Mouse (Mus musculus) hindbrain, embryonic 13.5 days (tissue): ENCODE measurements around the gene Ss18l2. TPM values are rescaled to one million over a fixed set of nuclear protein-coding genes. Genes with fewer than 3 reads are reported as not detected.

Experiments used
- ATAC-seq: fragments of 200-750 bp; cut with Nextera tagmentation; 2 replicates; pipeline ENCODE4 v1.8.0; 2017; ENCODE audit warnings: moderate TSS enrichment; ENCODE audit not compliant: low FRiP score
- H3K27ac ChIP-seq: fragments of 300-500 bp; sonication (generic); 2 replicates; pipeline ENCODE4 v1.5.1; 2015; ENCODE audit warnings: inconsistent platforms, mild to moderate bottlenecking, moderate library complexity
- H3K27me3 ChIP-seq: fragments of 300-500 bp; sonication (generic); 2 replicates; pipeline ENCODE4 v1.6.1; 2015; ENCODE audit warnings: mild to moderate bottlenecking, inconsistent platforms
- H3K36me3 ChIP-seq: fragments of 300-500 bp; sonication (generic); 2 replicates; pipeline ENCODE4 v1.6.1; 2015; ENCODE audit warnings: mild to moderate bottlenecking, inconsistent platforms
- H3K4me1 ChIP-seq: fragments of 300-500 bp; sonication (generic); replicated peaks from 2 replicates; pipeline ENCODE4 v1.6.1; 2015; ENCODE audit warnings: inconsistent platforms
- H3K4me2 ChIP-seq: fragments of 300-500 bp; sonication (generic); 2 replicates; pipeline ENCODE4 v1.6.1; 2015; ENCODE audit warnings: inconsistent platforms, mild to moderate bottlenecking, moderate library complexity
- H3K4me3 ChIP-seq: fragments of 300-500 bp; sonication (generic); 2 replicates; pipeline ENCODE4 v1.5.1; 2015; ENCODE audit warnings: mild to moderate bottlenecking, inconsistent platforms
- H3K9ac ChIP-seq: fragments of 300-500 bp; sonication (generic); 2 replicates; pipeline ENCODE4 v1.6.1; 2015; ENCODE audit warnings: mild to moderate bottlenecking, inconsistent platforms
- H3K9me3 ChIP-seq: fragments of 300-500 bp; sonication (generic); 2 replicates; pipeline ENCODE4 v1.6.1; 2016; ENCODE audit warnings: inconsistent platforms
- WGBS: fragments of 180-500 bp; shearing (Covaris S2); methylation state at CpG from one replicate; pipeline ENCODE4 v1.1.7; 2015; 5-methylcytosine and 5-hydroxymethylcytosine counted together
- polyA plus RNA-seq: library from polyadenylated mRNA; unstranded; fragments of >200 nt; fragmentation: Nextera tagmentation; extraction: Ambion mirVana; gene quantifications from 2 replicates; pipeline ENCODE4 v1.2.1, GENCODE M21; 2015

Ss18l2 gene
- polyA plus RNA-seq, 1 experiment from 2014 or later: 166 TPM

- ATAC-seq: peak; percentile 95
- peak within 1 kb of the TSS; percentile 86 for H3K27ac ChIP-seq
- WGBS: 2% methylated on average over 64 of the region's 69 CpGs
- peaks cover 36% of the 10 kb centered on the region for H3K4me1 ChIP-seq
- H3K9ac ChIP-seq: peak within 1 kb of the TSS; percentile 88
- peak within 1 kb of the TSS; percentile 80 for H3K4me3 ChIP-seq
- H3K36me3 ChIP-seq: peaks cover 6% of the 10 kb centered on the region
- H3K4me2 ChIP-seq: peak within 1 kb of the TSS; percentile 94
- H3K27me3 ChIP-seq: 0 out of 2 replicates have a peak, but pooled peaks cover 4% of the 10 kb centered on the region
- H3K9me3 ChIP-seq: no peaks in the 10 kb centered on the region
Measured at GRCm38 (mm10) chr9:121704646-121705625, 5.2 kb upstream of the Ss18l2 start, which contains the start of gene Sec22c. Gene Sec22c, minus strand, starts transcription at chr9:121705490.

GRCm38 (mm10) chr9:121706029-121706675, 4.0 kb upstream of the Ss18l2 start:
- Histone ChIP-seq H3K4me1 (peaks cover 41% of the 10 kb centered on the region), H3K4me2 (peak overlapping the region; percentile 94; the same call in 1 of the 2 replicates), H3K9me3 (no peaks in the 10 kb centered on the region), H3K27ac (no peak overlapping the region), H3K36me3 (no peaks in the 10 kb centered on the region), H3K9ac (no peak overlapping the region), H3K4me3 (no peak overlapping the region), H3K27me3 (0 out of 2 replicates have a peak, but pooled peaks cover 4% of the 10 kb centered on the region)
- 81% methylated on average over 6 of the region's 6 CpGs for WGBS
- no peak for ATAC-seq

- no peak overlapping the region for H3K27ac ChIP-seq
- H3K4me3 ChIP-seq: no peak overlapping the region
- 69% methylated on average over 6 of the region's 6 CpGs for WGBS
- H3K4me1 ChIP-seq: peaks cover 50% of the 10 kb centered on the region
- H3K27me3 ChIP-seq: 0 out of 2 replicates have a peak, but pooled peaks cover 4% of the 10 kb centered on the region
- H3K36me3 ChIP-seq: peaks cover 5% of the 10 kb centered on the region
- no peak overlapping the region for H3K9ac ChIP-seq
- ATAC-seq: no peak
- H3K4me2 ChIP-seq: no peak overlapping the region
- H3K9me3 ChIP-seq: no peaks in the 10 kb centered on the region
Measured at GRCm38 (mm10) chr9:121707801-121708200, 2.3 kb upstream of the Ss18l2 start.

- H3K27ac ChIP-seq: no peak overlapping the region
- ATAC-seq: no peak
- peaks cover 40% of the 10 kb centered on the region for H3K4me1 ChIP-seq
- no peaks in the 10 kb centered on the region for H3K9me3 ChIP-seq
- H3K9ac ChIP-seq: 0 out of 2 replicates have a peak overlapping the region, but pooled peaks have one; percentile 8
- WGBS: 75% methylated on average over 7 of the region's 7 CpGs
- no peak overlapping the region for H3K4me3 ChIP-seq
- 0 out of 2 replicates have a peak, but pooled peaks cover 4% of the 10 kb centered on the region for H3K27me3 ChIP-seq
- no peak overlapping the region for H3K4me2 ChIP-seq
- H3K36me3 ChIP-seq: peaks cover 15% of the 10 kb centered on the region
Measured at GRCm38 (mm10) chr9:121708506-121709486, 1.3 kb upstream of the Ss18l2 start.

GRCm38 (mm10) chr9:121710584-121710975, 451 bp downstream of the Ss18l2 start:
- WGBS: under 1% methylated on average over 18 of the region's 18 CpGs
- Histone ChIP-seq H3K27ac (peak overlapping the region; percentile 97), H3K36me3 (peaks cover 17% of the 10 kb centered on the region), H3K9ac (peak overlapping the region; percentile 94), H3K4me3 (peak overlapping the region; percentile 91), H3K4me1 (peaks cover 28% of the 10 kb centered on the region), H3K9me3 (no peaks in the 10 kb centered on the region), H3K27me3 (0 out of 2 replicates have a peak, but pooled peaks cover 4% of the 10 kb centered on the region), H3K4me2 (peak overlapping the region; percentile 85)
- peak; percentile 46 for ATAC-seq

- no peak for ATAC-seq
- Histone ChIP-seq H3K9ac (no peak overlapping the region), H3K27ac (no peak overlapping the region), H3K4me3 (no peak overlapping the region), H3K9me3 (no peaks in the 10 kb centered on the region), H3K27me3 (no peaks in the 10 kb centered on the region), H3K4me1 (peaks cover 28% of the 10 kb centered on the region), H3K36me3 (peaks cover 24% of the 10 kb centered on the region), H3K4me2 (no peak overlapping the region)
- WGBS: 80% methylated on average over 2 of the region's 2 CpGs
Measured at GRCm38 (mm10) chr9:121717048-121717447, 6.9 kb downstream of the Ss18l2 start.

GRCm38 (mm10) chr9:121718070-121718705, 8.1 kb downstream of the Ss18l2 start:
- H3K4me3 ChIP-seq: peak overlapping the region; percentile 91

GRCm38 (mm10) chr9:121718792-121719318, 8.7 kb downstream of the Ss18l2 start, which contains the start of gene Nktr:
Gene Nktr, plus strand, starts transcription at chr9:121719169.
- peak; percentile 99 for ATAC-seq
- Histone ChIP-seq H3K27me3 (no peaks in the 10 kb centered on the region), H3K36me3 (peaks cover 8% of the 10 kb centered on the region; the same call in 1 of the 2 replicates), H3K4me3 (peak within 1 kb of the TSS; percentile 91), H3K4me1 (peaks cover 25% of the 10 kb centered on the region), H3K9ac (peak within 1 kb of the TSS; percentile 96), H3K27ac (peak within 1 kb of the TSS; percentile 97), H3K9me3 (no peaks in the 10 kb centered on the region), H3K4me2 (peak within 1 kb of the TSS; percentile 95)
- WGBS: under 1% methylated on average over 54 of the region's 61 CpGs

More at GRCm38 (mm10) chr9:121718070-121718705, 8.1 kb downstream of the Ss18l2 start:
- Histone ChIP-seq H3K9ac (peak overlapping the region; percentile 96), H3K4me2 (peak overlapping the region; percentile 59), H3K4me1 (peaks cover 23% of the 10 kb centered on the region), H3K36me3 (peaks cover 15% of the 10 kb centered on the region), H3K27me3 (no peaks in the 10 kb centered on the region), H3K9me3 (no peaks in the 10 kb centered on the region), H3K27ac (peak overlapping the region; percentile 97)
- 67% methylated on average over 15 of the region's 15 CpGs for WGBS
- ATAC-seq: peak; percentile 30

GRCm38 (mm10) chr9:121719347-121720331, 9.5 kb downstream of the Ss18l2 start:
- H3K27me3 ChIP-seq: no peaks in the 10 kb centered on the region
- WGBS: under 1% methylated on average over 63 of the region's 87 CpGs

GRCm38 (mm10) chr9:121740490-121740889, 30.4 kb downstream of the Ss18l2 start:
- Histone ChIP-seq H3K27me3 (no peaks in the 10 kb centered on the region), H3K4me2 (no peak overlapping the region), H3K4me3 (no peak overlapping the region), H3K36me3 (peaks cover 47% of the 10 kb centered on the region), H3K4me1 (no peaks in the 10 kb centered on the region), H3K9ac (no peak overlapping the region), H3K9me3 (no peaks in the 10 kb centered on the region), H3K27ac (no peak overlapping the region)
- no peak for ATAC-seq
- WGBS: 90% methylated on average over 6 of the region's 6 CpGs

More at GRCm38 (mm10) chr9:121719347-121720331, 9.5 kb downstream of the Ss18l2 start:
- no peaks in the 10 kb centered on the region for H3K9me3 ChIP-seq
- H3K9ac ChIP-seq: peak overlapping the region; percentile 96
- H3K4me2 ChIP-seq: peak overlapping the region; percentile 95
- H3K36me3 ChIP-seq: 0 out of 2 replicates have a peak, but pooled peaks cover 7% of the 10 kb centered on the region
- H3K4me1 ChIP-seq: peaks cover 25% of the 10 kb centered on the region
- peak overlapping the region; percentile 97 for H3K27ac ChIP-seq
- H3K4me3 ChIP-seq: peak overlapping the region; percentile 91
- ATAC-seq: peak; percentile 69
